Mouse (Mus musculus) B cell, adult 2 months (primary cell): ENCODE measurements around the gene Wdr59.

Source experiments
- DNase-seq, 2 experiments: peaks; one replicate each; pipeline ENCODE4 v3.0.0; 2022

The Wdr59 gene

DNA sequence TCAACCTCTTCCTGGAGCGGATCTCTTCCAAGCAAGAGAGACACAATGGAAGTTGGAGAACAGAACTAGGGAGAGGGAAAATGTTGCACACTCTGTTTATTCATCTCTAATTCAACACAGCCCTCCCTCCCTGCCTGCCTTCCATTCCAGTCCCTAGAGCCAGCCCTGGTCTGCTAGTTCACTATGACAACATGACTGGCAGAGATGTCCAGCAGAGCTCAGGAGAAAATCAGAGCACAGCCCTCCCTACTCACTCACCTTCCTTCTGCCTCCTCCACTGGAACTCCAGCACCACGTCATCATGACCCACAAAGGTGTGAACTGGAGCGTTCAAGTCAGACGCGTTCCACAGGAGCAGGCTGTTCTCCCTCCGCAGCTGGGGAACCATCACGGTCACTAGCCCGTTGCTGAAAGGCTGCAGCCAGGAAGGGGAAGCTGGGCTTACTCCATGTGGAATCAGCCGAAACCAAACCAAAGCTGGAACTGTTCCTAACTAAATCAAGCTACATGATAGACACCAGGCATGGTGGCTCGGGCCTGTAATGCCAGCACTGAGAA lies 31.8 kb downstream of the Wdr59 start:
- DNase-seq = no peak

DNA sequence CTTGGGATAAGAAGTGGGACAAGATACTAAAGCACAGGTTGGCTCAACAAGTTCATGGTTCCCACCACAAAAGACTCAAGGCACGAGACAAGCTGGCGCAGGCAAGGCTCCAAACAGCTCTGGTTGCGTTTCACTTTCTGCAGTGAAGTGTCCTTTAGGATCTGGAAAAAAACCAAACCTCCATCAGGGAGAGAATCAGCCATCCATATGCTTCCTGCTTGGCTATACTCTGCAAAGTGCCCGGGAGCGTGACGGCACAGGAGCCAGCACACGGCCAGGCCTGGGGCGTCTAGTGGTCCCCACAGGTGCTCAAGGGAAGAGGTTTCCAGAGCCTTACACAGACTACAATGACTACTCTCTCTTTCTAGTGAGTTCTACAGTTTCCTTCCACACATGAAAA lies 41.2 kb downstream of the Wdr59 start:
- no peak for DNase-seq

- DNase-seq = no peak
These were observed 44.0 kb downstream of the Wdr59 start for GRCm38 (mm10) chr8:111477761-111478465.

DNA sequence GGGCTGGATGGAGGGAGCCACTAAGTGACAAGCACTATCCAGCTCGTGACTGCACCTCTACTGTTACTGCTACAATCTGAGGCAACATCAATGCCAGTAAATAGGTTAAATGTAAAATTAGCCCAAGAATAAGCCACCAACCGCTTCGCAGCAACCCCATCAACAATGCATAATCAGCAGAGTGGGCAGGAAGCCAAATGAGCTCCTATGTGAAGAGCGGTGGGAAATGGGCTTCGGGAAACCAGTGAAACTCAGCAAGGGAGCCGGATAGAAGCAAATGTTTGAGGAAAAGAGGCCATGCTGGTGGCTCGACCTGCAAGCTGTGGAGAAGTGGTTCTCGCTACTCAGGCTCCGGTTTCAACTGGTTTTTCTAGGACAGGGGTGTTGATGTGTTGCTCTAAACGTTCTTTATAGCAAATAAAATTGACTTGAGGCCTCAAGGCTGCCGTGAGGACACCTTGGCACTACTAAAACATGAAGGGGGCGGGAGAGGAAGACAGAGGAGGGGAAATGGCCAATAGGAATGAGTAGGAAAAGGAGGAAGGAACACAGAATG lies 50.3 kb downstream of the Wdr59 start:
- no peak for DNase-seq

DNA sequence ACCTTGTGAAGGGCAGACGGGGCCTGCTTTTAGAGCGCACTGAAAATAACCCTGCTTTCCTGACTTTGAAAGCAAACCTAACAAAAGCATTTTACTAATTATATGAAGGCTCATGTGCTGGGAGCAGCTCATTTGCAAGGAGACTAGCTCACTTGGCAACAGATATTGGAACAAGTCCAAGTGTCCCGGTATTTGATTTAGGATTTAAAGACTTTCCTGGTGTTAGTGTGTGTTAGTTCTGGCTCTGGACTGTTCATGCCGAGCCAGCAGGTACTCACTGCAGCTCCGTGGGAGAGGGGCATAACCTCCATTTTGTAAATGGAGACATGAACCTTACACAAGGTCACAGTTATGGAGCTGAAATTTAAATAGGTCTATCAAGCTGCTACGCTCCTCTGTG lies 52.9 kb downstream of the Wdr59 start:
- no peak for DNase-seq

DNA sequence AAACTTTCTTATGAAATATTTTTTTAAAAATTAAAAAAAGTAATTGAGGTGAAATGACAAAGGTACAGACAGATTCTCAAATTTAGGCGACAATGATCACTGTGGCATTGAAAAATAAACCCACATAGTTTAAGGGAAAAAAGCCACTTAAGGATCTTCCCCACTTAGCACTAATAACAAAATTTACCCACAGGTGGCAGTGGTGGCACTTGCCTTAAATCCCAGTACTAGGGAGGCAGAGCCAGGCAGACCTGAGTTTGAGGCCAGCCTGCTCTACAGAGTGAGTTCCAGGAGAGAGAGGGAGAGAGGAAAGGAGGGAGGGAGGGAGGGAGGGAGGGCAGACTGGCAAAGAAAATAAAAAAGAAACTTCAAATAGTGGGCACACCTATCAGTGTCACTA lies 56.6 kb downstream of the Wdr59 start:
- DNase-seq = no peak

GRCm38 (mm10) chr8:111464526-111464925 lies 57.4 kb downstream of the Wdr59 start:
- no peak for DNase-seq

DNA sequence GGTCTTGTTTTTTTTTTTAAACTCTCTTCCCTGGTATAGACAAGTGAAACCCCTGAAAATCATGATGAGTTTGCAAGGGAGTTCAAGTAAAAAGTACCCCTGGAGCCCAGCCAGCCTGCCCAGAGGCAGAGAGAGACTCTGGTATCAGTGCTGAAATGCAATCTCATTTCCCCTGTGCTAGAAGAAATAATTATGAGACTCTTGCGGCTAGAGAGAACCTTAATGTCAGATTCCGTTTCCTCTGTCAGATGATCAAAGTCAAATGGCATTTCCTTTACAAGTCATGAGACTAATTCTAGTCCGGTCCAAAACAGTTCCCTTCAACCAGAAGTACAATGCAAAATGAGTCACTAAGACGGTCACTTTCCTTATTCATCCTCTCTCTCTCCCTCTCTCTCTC lies 72.2 kb downstream of the Wdr59 start:
- DNase-seq = no peak

DNA sequence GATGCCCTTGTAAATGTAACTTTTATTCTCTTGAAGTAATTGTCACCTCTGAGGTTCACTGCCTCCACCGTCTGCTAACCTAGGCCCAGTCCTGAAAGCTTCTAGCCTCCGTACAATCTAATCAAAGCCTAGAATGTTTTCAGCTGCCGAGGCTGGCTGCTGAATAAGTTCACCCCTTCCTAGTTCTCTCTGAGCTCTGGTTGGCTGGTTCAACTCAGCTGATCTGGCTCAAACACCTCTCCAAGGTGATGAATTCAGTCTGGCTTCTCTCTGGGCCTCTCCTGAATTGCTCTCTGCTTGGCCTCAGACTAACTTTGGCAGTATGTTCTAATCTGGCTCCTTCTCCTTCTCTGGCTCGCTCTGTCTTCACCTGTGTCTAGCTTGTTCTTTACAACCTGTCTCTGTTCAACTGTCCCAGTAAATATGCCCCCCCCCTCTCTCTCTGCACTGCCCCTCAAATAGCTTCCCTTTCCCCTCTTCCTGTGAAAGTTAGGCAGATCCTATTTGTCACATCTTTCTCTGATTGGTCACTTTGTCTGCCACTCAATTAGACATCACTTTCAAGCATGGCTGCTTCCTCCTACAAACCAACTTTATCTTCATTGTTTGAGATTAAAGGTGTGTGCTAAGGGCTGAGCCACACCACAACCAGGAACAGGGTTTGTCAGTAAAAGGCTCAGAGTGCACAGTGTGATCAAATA lies 75.8 kb downstream of the Wdr59 start:
- DNase-seq = no peak

DNA sequence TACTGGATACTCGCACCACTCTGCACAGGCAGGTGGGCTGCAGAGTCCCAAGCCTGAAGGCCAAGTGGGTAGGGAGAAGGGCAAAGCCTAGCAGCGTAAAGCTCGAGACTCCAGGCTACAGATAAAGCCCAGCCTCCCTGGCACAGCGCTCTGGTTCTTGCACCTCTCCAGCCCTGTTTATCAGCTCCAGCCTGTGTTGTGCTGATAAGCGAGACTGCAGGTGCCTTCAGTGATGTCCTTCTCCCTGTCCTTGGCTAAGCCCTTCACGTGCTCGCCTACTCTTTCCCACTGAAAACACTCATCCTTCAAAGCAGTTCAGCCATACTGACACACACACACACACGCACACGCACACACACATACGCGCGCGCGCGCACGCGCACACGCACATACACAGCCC lies 76.3 kb downstream of the Wdr59 start:
- no peak for DNase-seq

- DNase-seq = no peak
These were observed 77.6 kb downstream of the Wdr59 start for GRCm38 (mm10) chr8:111444245-111444644.

- peak; percentile 43 to 52 for DNase-seq
These were observed 82.7 kb downstream of the Wdr59 start for GRCm38 (mm10) chr8:111439189-111439588.

GRCm38 (mm10) chr8:111435071-111435828 lies 86.6 kb downstream of the Wdr59 start:
- DNase-seq = peak; percentile 6 to 7

GRCm38 (mm10) chr8:111424646-111425045 lies 97.2 kb downstream of the Wdr59 start:
- no peak for DNase-seq

GRCm38 (mm10) chr8:111424181-111424580 lies 97.7 kb downstream of the Wdr59 start:
- DNase-seq = no peak

- no peak for DNase-seq
These were observed 99.3 kb downstream of the Wdr59 start for GRCm38 (mm10) chr8:111422614-111423013.

DNA sequence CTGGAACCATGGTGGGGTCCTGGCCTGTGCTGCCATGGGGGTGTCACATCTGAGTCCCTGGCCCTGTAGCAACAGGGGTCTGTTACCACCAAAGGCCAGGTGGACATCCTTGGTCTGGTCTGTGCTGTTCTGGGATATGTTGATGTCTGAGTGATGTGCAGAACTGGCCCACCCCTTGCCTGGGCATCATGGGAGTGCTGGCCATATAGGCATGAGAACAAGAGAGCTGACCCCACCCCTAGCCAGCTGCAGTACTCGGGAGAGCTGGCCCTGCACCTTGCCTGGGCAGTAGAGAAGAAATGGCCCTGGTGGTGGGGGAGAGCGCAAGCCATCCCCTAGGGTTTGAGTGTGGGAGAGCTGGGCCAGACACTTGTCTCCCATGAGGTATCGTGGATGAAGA lies 102.7 kb downstream of the Wdr59 start:
- no peak for DNase-seq

- peak; percentile 18 to 28 for DNase-seq
These were observed 103.3 kb downstream of the Wdr59 start for GRCm38 (mm10) chr8:111418601-111419000.

GRCm38 (mm10) chr8:111417222-111417621 lies 104.7 kb downstream of the Wdr59 start:
- no peak for DNase-seq

DNA sequence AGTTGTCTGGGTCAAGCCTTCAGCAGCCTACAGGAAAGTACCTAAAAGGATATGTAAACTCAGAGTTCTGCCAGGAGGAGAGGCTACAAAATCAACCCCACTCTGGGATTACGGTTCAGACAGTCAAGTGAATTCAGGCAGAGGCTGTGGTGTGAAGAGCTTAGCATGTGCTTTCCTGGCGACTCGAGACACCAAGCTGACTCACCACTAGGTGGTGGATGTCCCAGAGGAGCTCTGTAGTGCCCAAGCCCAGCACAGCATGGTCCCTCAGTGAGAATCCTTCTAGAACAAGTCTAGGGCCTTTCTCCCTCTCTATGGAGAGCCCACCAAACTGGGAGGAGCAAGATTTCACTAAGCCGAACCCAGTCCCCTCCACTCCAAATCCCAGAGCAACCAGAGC lies 118.5 kb downstream of the Wdr59 start:
- peak in 1 of 2 experiments; percentile 11 for DNase-seq
